Mouse (Mus musculus) thymus, postnatal 4 days (tissue): ENCODE data around the gene Hdac9.

ENCODE experiments used
- DNase-seq: peaks from one replicate; pipeline ENCODE4 v3.0.0; 2021

The Hdac9 gene

DNA sequence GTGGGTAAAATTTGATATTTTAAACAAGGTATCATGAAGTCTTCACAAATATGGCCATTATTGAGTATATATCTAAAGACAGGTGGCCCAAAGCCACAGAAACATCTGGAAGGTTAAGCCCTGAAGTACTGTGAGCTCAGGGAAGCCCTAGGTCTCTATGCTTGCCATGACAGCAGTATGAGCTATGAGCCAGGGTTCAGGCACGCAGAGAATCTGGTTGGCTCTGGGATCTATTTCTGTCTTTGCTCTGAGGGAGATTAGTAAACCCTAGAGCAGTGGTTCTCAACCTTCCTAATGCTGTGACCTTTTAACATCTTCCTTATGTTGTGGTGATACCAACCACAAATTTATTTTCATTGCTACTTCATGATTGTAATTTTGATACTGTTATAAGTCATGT lies 337.7 kb downstream of the Hdac9 start:
- no peak for DNase-seq

DNA sequence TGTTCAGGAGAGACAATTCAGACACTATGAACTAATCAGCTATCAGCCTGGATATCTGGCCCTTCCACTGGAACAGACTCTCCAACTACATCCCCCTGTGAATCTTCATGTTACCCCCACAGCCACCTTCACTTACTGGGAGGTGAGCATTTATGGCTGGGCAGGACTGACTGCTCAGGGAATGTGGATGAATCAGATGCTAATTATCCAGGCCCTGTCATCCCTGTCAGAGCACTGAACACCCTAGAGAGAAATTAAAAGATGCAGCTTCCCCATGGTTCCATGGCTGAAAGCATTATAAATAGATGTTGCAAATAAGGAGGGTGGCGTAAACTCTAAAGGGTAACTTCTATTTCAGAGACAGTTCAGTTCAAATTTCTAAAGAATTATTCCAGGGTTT lies 345.8 kb downstream of the Hdac9 start:
- no peak for DNase-seq

- DNase-seq: no peak
Measured at GRCm38 (mm10) chr12:34569472-34569871, 347.4 kb downstream of the Hdac9 start.

DNA sequence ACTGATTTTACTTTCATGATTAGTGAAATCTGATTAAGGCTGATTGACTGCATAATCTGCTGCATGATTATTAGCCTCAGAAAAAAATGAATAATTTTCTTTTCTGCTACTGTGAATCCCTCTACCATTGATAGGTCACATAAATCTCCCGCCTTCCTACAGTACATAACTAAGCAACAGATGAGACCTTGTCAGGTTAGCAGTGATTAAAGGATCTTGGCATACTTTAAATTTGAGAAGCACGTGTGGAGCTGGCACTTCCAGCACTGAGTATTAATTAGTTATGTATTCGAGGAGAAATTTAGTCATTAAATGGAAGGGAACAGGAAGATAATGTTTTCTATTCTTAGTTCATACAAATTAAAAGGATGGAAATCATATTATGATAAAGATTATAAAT lies 347.8 kb downstream of the Hdac9 start:
- no peak for DNase-seq

DNA sequence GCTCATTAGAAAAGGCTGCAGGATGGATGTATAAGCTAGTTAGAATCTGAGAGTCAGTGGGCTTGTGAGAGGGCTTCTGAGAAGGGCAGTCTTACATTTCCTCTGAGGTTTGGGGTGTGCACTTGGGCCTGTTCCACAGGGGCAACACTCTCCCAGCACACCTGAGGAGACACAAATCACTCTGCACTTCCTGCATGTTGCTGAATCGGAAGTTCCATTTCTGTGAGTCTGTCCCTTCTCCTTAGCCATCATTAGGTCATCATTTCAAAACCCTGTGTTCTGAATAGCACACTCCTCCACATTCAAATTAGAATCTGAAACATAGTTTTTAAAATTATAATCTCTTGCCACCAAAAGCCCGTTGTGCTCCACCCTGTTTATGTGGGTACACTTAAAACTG lies 354.6 kb downstream of the Hdac9 start:
- no peak for DNase-seq

DNA sequence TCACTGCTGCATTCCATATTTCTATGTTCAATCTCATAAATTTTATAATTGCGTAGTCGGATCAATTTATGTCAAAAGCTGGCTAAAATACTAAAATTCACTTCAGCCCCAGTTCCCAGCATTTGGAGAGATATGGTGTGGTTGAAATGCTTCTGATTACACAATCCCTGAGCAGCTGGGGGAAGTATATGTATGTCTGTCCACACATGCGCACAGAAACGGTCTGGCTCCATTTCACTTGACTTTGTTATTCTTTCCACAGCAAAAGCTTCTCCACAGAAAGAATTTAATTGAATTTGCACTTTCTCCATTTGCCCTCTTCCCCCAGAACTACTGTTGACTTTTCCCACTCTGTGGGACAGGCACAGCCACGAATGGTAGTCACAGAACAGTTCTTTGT lies 357.9 kb downstream of the Hdac9 start:
- no peak for DNase-seq

GRCm38 (mm10) chr12:34554803-34555202 lies 362.1 kb downstream of the Hdac9 start:
- no peak for DNase-seq

DNA sequence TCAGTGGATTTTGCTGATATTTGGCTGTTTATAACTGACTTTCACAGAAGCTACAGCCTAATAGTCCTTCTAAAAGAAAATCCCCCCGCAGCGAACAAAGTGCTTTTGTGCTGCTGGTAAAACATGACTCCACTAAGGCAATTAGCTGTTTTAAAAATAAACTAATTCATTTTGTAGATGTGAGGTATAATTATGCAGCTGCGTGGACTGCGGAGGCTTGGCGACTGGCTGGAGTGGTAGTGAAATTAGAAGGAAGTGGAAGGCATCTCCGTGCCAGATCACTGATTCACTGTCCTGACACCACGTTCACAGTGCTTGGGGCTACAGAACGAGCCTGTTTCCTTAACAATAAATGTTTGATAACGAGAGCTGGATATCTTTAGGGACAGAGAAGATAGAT lies 366.6 kb downstream of the Hdac9 start:
- no peak for DNase-seq

DNA sequence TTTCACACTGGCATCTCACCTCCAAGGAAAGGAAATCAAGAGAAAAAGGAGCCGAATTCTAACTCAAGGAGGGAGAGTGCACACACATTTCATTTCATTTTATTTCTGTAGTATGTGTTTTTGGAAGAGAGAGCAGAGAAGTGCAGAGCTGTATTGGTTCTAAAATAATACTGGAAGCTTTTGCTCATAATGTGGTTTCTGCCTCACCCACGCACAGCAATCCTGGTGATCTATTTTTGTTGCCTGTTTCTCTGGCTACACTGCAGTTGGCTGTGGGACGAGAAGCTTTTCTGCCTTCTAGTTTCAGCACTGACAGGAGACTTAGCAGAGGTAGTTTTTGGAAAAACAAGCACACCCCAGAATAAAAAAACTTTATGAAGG lies 387.7 kb downstream of the Hdac9 start:
- DNase-seq: no peak

GRCm38 (mm10) chr12:34528201-34529164 lies 388.4 kb downstream of the Hdac9 start:
- DNase-seq: no peak

- no peak for DNase-seq
Measured at GRCm38 (mm10) chr12:34527761-34528160, 389.1 kb downstream of the Hdac9 start.

DNA sequence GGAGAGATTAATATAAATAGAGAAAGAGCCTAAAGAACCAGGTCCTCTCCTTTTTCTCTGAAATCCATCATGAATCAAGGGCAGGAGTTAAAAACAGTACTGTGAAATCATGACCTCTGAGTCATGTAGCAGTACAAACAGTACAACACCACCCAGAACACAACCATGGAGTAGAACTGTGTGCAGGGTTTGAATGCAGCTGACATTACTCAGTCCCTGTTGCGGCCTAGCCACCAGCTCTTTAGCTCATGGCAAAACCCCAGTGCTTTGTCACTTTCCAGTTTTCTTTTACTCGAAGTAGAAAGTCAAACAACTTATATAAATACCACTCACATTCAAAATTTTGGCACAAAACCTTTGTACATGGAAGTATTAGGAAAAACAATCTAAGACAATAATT lies 395.4 kb downstream of the Hdac9 start:
- DNase-seq: no peak

DNA sequence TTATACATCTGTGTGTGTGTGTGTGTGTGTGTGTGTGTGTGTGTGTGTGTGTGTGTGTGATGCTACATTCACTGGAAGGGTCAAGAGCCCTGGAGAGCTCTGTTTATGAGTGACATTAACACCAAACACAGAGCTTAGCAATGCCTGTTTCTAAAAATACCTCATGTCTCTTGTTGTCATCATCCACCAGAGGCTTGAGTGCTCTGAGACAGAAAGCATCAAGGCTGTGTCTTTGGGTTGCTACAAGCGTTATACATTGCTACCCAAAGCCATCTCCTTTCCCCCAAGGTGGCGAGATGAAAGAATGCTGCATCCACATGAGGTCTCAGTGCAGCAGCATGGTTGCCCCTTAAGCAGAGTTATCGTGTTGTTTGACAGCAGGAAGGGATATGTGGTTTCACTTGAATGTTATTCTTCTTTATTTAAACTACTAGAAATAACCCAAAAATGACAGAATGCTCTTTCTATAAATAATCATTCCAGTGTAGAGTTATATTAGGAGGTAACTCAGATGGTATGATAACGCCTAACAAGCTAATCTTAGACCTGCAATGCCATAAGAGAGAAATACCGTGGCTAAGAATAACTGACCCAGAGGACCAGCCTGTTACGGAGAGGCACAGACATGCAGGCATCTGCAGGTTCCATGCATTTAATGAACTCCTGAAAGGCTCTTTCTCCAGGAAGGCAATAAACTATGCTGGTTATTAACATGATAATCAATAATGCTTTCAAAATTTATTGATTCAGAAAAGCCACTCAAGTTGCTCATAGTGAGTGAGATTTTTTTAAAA lies 399.9 kb downstream of the Hdac9 start:
- DNase-seq: no peak

GRCm38 (mm10) chr12:34506345-34506744 lies 410.6 kb downstream of the Hdac9 start:
- no peak for DNase-seq

- DNase-seq: no peak
Measured at GRCm38 (mm10) chr12:34498751-34499626, 417.9 kb downstream of the Hdac9 start.

GRCm38 (mm10) chr12:34498331-34498730 lies 418.6 kb downstream of the Hdac9 start:
- DNase-seq: no peak

DNA sequence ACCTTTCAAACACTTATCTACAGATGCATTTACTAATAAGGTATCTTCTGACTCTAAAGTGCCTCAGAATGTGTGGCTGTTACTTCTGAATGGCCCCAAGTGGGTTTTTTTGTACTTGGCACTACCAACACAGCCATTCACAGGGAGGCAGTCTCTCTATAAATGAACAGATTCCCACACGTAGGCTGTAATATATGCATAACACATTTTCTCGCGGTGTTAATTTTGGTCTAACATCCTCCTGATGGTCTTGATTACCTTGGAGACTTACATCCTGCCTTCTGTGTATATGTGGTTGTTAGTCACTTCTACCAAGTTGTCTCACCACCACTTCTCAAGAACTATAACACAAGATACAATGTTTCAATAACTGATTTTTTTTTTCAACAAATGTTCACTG lies 419.2 kb downstream of the Hdac9 start:
- no peak for DNase-seq

DNA sequence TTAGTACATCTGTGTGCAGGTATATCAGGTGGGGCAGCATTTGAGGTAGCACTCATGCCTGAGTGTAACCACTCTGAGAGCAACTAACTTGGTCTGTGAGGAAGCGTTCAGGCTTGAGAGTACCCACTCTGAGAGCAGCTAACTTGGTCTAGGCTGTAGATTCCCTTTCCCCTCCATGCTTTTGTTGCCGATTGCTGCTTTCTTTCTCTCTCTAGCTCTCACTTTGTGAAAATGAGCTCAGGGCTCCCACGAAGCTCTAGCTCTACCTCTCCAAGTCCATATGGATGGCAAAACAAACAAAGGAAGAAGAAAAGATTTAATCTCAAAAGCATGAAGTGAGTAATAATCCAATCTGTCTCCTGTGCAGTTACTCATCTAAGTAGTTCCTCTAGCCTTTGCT lies 421.0 kb downstream of the Hdac9 start:
- no peak for DNase-seq

DNA sequence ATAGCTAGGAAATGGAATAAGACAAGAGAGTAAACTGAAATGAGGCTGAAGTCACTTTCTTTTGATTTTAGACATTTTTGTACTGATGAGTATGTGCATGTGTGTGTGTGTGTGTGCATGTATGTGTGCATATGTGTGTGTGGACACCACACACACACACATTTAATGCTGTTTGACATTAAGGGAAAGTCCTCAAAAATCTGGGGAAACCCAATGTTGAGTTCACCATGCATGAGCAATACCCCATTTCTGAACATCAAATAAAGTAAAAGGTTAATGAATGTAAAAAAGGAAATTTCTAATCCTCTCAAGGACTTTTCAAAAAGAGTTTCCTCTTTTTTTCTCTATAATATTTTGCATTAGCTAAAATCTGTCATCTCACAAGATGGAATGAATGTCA lies 427.3 kb downstream of the Hdac9 start:
- no peak for DNase-seq

DNA sequence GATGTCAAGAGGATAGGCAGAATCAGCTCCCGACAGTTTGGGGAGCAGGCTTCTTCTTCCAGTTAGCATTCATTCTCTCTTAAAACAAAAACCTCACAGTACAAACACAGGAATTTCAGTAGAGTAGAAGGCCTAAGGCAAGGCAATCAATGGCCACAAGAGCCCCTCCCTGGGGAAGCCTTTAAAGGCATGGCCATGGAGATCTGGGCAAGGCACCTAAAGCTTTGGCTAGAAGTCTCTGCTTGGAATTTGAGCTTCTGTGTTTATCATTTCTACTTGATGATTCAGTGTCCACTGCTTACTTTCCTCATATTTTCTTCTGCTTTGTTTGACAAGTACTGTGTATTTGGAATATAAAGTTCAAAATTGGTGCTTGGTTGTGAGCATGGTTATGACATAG lies 429.2 kb downstream of the Hdac9 start:
- no peak for DNase-seq

DNA sequence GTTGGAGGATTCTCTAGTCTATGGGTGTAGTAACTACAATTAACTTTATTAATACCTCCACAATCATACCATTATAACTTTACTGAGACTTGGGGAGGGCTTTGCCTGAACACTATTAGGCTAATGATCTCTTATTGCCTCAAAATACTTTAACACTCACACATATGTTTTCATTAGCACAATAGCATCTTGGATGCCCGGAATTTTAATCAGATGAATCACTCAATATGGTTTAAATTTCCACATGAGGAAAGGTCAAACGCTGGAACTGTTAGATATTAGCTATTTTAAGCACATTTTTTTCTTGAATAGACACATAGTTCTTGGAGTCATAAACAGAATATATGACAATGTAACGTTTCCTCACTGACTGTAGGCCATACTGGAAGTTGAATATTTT lies 429.9 kb downstream of the Hdac9 start:
- DNase-seq: no peak

DNA sequence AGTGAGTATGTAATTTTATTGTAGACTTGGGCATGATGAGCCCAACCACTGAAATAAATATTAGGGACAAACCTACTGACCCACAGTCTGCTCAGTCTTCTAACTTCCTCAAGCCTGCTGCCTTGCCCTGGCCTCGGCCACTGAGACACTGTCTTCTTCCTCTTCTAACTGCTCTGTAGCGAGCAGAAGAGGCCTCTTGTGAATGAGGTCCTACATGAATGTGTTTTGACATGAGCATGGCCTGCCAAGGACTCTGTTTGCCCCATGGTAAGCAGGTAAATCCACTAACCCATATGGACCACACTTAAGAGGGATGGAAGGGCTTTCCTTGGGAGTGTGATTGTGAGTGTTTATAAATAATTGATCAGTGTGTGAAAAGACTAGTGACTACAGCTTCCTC lies 430.9 kb downstream of the Hdac9 start:
- DNase-seq: no peak

- DNase-seq: no peak
Measured at GRCm38 (mm10) chr12:34481702-34482101, 435.2 kb downstream of the Hdac9 start.
